Mouse (Mus musculus) megakaryocyte, embryonic 14.5 days (primary cell): ENCODE measurements around the gene Fam208a.

ENCODE experiments used
- FLI1 ChIP-seq: IDR thresholded peaks from 2 replicates; pipeline ENCODE4 v1.6.1; 2012; ENCODE audit warnings: low read length, inconsistent platforms, mixed read lengths
- GATA1 ChIP-seq: IDR thresholded peaks from 3 replicates; pipeline ENCODE4 v1.6.1; 2012; ENCODE audit warnings: mixed read lengths, low read length, inconsistent platforms, borderline replicate concordance

GRCm38 (mm10) chr14:27422301-27422700 lies 6.3 kb upstream of the Fam208a start:
- TF ChIP-seq GATA1 (no peak), FLI1 (no peak)
